Mouse (Mus musculus): ENCODE data around the gene Fbxl18.
A peak's percentile ranks its signal among the peaks of the same experiment; 100 is the strongest.
"Not testable (repeated sequence)": the region's sequence is repeated elsewhere in the genome, so short reads cannot be mapped to it uniquely, and the experiment has no call there.

Gene Fbxl18

GRCm38 (mm10) chr5:142874791-142875512 is 20.3 kb downstream of the Fbxl18 start:
- no peak for DNase-seq (ENCODE audit: low spot score in 2 of 2)

GRCm38 (mm10) chr5:142873718-142874117 is 21.5 kb downstream of the Fbxl18 start:
- DNase-seq (ENCODE audit: low spot score in 2 of 2), result no peak

- no peak for DNase-seq (ENCODE audit: low spot score in 2 of 2)
Observed at GRCm38 (mm10) chr5:142871765-142872164, 23.5 kb downstream of the Fbxl18 start.

GRCm38 (mm10) chr5:142869463-142869862 is 25.8 kb downstream of the Fbxl18 start:
- DNase-seq (ENCODE audit: low spot score in 2 of 2), result no peak

GRCm38 (mm10) chr5:142857763-142858229 is 37.4 kb downstream of the Fbxl18 start:
- no peak for DNase-seq (ENCODE audit: low spot score in 2 of 2)

- DNase-seq (ENCODE audit: low spot score in 2 of 2), result no peak
Observed at GRCm38 (mm10) chr5:142856408-142856807, 38.8 kb downstream of the Fbxl18 start.

GRCm38 (mm10) chr5:142854877-142855276 is 40.3 kb downstream of the Fbxl18 start:
- DNase-seq (ENCODE audit: low spot score in 2 of 2), result peak in 1 of 2 experiments; percentile 42

- DNase-seq (ENCODE audit: low spot score in 2 of 2), result no peak
Observed at GRCm38 (mm10) chr5:142853585-142853984, 41.6 kb downstream of the Fbxl18 start.

GRCm38 (mm10) chr5:142851681-142852049 is 43.6 kb downstream of the Fbxl18 start:
- no peak for DNase-seq (ENCODE audit: low spot score in 2 of 2)

GRCm38 (mm10) chr5:142850916-142851680 is 44.1 kb downstream of the Fbxl18 start:
- DNase-seq (ENCODE audit: low spot score in 2 of 2), result no peak

GRCm38 (mm10) chr5:142850476-142850875 is 44.7 kb downstream of the Fbxl18 start:
- no peak for DNase-seq (ENCODE audit: low spot score in 2 of 2)

- DNase-seq (ENCODE audit: low spot score in 2 of 2), result no peak
Observed at GRCm38 (mm10) chr5:142848911-142849310, 46.3 kb downstream of the Fbxl18 start.

- DNase-seq (ENCODE audit: low spot score in 2 of 2), result no peak
Observed at GRCm38 (mm10) chr5:142848149-142848548, 47.1 kb downstream of the Fbxl18 start.

- no peak for DNase-seq (ENCODE audit: low spot score in 2 of 2)
Observed at GRCm38 (mm10) chr5:142844467-142844866, 50.8 kb downstream of the Fbxl18 start.

GRCm38 (mm10) chr5:142842137-142842642 is 53.0 kb downstream of the Fbxl18 start:
- no peak for DNase-seq (ENCODE audit: low spot score in 2 of 2)

- DNase-seq (ENCODE audit: low spot score in 2 of 2), result no peak
Observed at GRCm38 (mm10) chr5:142841372-142842136, 53.7 kb downstream of the Fbxl18 start.

GRCm38 (mm10) chr5:142837427-142837826 is 57.8 kb downstream of the Fbxl18 start:
- not testable (repeated sequence) for DNase-seq (ENCODE audit: low spot score in 2 of 2)

- DNase-seq (ENCODE audit: low spot score in 2 of 2), result no peak
Observed at GRCm38 (mm10) chr5:142836891-142837290, 58.3 kb downstream of the Fbxl18 start.

- no peak for DNase-seq (ENCODE audit: low spot score in 2 of 2)
Observed at GRCm38 (mm10) chr5:142833646-142834438, 61.4 kb downstream of the Fbxl18 start.

- no peak for DNase-seq (ENCODE audit: low spot score in 2 of 2)
Observed at GRCm38 (mm10) chr5:142826131-142826530, 69.1 kb downstream of the Fbxl18 start.

GRCm38 (mm10) chr5:142825665-142826064 is 69.6 kb downstream of the Fbxl18 start:
- DNase-seq (ENCODE audit: low spot score in 2 of 2), result no peak
